Mouse (Mus musculus) T-helper 1 cell (primary cell): ENCODE data around the gene Spdef.

ENCODE experiments used
- in situ Hi-C: fragments of 300-600 bp; cut with MboI, MseI; formaldehyde crosslinking; loops from one replicate; pipeline ENCODE4 v1.15.1; 2025; ENCODE audit warnings: high pct_unique_total_duplicates

Gene Spdef

DNA sequence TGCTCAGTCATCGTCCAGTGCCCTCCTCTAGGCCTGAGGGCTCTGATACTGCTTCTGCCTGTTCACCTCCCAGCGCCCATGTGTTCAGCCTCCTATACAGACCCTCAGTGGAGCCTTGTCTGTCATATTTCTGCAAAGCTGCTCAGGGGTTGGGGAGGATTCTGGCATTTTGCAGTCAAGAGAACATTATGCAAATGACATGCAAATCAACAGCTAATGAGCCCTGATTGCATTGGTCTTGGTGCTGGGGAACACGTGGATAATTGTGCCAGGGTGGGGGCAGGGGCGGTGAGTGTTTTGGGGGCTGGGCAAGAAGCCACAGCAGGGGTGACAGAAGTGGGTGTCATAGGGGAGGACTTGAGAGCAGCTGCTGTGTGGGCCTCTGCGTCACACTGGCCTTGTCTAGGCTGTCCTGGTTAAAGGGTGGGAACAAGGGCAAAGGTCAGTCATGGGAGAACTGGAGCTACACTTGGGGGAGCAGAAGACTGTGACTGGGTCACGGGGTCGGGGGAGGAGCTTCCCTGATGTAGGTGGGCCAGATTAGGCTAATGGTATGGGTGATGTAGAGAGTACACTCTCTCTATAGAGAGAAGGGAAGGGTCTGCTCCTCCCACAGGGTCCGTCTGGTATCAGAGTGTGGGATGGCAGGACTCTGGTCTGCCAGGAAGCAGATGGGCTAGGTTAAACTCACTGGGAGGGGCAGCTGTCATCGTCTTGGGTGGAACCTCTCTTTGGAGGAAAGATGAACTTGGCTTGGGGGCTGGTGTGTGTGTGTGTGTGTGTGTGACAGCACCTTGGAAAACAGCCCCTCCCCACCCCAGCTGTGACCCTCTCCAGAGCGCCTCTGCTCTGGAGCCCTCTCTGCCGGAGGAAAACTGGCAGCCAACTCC is 49.6 kb downstream of the Spdef start:
- in situ Hi-C loops: no loop called here

DNA sequence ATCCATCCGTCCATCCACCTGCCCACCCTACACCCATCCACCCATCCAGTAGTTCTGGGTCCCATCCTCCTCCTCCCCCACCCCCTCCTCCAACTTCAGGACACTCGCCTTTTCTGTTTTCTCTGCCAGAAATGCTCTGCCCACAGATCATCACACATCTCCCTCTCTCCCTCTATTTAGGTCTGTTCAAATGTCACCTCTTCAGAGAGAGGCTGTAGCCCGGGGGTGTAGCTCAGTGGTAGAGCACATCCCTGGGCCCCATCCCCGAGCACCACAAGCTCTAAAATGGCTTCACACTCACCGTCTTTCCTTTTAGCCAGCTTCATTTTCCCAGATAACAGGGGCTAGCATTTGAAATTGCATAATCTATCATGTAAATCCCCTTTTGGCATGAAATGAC is 51.0 kb downstream of the Spdef start:
- in situ Hi-C loops: no loop called here

DNA sequence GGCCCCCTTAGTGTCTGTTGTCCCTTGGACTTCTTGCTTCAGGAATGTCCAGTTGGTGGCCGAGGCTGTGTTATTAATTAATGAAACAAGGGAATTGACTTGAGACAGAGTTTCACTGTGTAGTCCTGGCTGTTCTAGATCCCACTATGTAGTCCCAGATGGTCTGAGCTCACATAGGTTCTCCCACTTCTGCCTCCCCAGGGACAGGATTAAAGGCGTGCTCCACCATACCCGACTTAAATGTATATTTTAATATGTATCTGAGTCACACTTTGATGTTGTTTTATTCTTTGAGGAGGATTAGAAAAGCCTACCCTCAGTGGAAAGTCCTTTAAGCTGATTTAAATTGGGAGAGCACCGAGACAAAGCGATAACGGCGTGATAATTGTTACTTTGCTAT is 52.5 kb downstream of the Spdef start:
- in situ Hi-C loops: no loop called here

DNA sequence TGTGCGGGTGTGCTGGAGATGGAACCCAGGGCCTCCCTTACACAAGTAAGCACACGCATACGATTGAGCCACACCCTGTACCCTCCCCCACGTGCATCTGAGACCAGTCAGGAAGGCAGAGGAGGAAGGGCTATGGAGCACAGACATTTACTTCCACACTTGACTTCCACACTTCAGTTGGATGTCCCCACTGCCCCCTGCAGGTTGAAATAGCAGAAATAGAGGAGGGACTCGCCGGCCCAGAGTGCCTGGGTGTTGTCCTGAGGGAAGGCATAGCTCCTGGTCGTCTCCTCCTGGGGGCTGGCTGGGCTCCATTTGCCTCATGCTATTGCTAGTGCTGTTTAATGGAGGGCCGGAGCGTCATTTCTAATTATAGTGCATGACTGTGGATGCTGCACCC is 53.3 kb downstream of the Spdef start:
- in situ Hi-C loops: no loop called here

DNA sequence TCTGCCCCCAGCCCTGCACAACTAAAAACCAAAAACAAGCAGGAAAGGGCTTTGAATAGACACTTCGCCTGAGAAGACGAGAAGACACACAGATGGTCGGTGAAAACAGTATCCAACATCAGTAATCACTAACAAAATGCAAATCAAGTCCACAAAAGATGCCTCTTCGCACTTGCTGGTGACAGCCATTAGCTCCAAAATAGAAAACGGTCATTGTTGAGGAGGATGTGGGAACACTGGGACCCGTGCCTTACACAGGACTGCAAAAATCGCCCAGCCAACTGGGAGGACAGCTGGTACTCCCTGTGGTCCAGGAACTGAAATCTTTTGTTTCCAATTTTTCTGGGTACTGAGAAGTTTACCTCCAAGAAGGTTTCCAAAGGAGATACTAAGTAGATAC is 54.8 kb downstream of the Spdef start:
- in situ Hi-C loops: no loop called here

DNA sequence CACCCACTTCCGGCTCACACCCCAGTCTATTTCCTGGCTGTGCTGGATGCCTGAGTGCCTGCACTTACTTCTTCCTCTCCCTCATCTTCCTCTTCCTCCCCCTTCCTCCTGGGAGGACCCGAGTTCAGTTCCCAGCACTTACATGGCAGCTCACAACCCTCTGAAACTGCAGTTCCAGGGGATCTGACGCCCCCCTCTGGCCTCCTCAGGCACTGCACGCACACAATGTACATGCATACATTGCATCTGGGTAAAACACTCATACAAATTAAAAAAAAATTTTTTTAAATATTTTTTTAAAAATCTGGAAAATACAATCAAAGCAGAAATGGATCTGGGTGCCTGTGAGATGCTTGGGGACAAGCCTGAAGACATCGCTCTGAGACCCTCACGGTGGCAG is 57.0 kb downstream of the Spdef start:
- in situ Hi-C loops: no loop called here
